Mouse (Mus musculus): ENCODE measurements around the gene Tmem88. TPM values are rescaled to one million over a fixed set of nuclear protein-coding genes. Genes with fewer than 3 reads are reported as not detected.

Tmem88 gene
- total and polyA plus RNA-seq, 3 experiments, result 10.8 to 86.3 (median 16.0) TPM

DNA sequence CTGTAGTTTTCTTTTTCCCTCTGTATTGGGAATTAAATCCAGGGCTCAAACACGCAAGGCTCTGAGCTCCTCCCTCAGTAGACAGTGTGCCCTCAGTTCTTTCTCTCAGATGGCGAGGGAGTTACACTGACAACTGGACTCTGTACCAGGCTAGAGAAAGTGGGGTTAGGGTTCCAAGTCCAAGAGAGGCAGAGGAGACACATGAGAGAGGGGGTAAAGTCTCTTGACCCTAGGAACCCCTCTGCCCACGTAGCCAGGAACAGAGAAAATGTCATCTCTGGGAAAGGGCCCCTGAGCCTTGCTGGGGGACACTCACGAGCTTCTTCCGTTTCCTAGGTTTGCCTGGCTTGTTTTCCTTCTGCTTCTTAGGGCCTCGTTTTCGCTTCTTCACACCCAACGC lies 33.7 kb downstream of the Tmem88 start:
- DNase-seq, result no peak

GRCm38 (mm10) chr11:69362479-69362878 lies 35.6 kb downstream of the Tmem88 start:
- DNase-seq, result no peak

DNA sequence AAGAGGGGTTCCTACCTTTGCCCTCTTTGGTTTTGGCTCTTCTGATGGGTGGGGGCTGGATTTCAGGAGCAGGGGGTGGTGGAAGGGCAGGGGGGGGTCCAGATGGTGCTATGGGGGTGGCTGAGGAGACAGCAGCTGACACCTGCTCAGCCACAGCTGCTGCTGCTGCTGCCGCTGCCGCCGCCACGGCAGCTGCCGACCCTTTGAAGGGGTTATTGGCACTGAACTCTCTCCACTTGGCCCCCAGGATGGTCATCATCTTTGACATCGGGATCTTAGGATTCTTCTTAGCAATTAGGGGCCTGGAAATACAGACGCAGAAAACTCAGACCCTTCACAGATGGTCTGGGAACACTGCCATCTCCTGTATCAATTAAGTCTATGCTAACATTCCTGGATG lies 36.0 kb downstream of the Tmem88 start:
- no peak for DNase-seq

GRCm38 (mm10) chr11:69357690-69358089 lies 40.3 kb downstream of the Tmem88 start:
- no peak for DNase-seq

DNA sequence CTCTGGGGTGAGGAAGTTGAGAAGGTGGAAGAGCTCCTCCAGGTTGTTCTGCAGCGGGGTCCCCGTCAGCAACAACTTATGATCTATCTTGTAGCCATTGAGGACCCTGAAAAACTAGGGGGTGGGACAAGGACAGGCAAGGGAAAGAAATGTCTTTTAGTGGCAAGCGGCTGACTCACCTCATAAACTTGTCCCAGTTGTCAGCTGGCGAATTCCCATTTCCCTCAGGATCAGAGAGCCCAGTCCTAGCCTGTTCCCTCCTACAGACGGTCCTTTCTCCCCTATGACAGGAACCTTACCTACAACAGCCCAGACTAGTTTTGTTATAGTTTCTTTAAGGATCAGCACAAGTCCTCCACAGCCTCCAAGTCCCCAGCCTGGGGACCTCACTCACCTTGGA lies 41.5 kb downstream of the Tmem88 start:
- no peak for DNase-seq

Other genes with a start within 250 kb of the Tmem88 start
- not detected for gene Alox12b, start 241.2 kb downstream of the Tmem88 start, total RNA-seq (2021)
- not detected in 2 replicates for gene Alox12b, start 241.2 kb downstream of the Tmem88 start, polyA plus RNA-seq (2012; rRNA removed)
- not detected for gene Alox8, start 200.4 kb downstream of the Tmem88 start, total RNA-seq (2021)
- not detected in 2 replicates for gene Alox8, start 200.4 kb downstream of the Tmem88 start, polyA plus RNA-seq (2012; rRNA removed)
- gene Gucy2e, start 161.2 kb downstream of the Tmem88 start, total RNA-seq (2021), result not detected
- not detected in 2 replicates for gene Gucy2e, start 161.2 kb downstream of the Tmem88 start, polyA plus RNA-seq (2012; rRNA removed)
- 1 to 10 TPM; 4.4 to 6.5 TPM for gene Cntrob, start 74.5 kb downstream of the Tmem88 start, total RNA-seq (2021)
- 5.9 and 6.2 TPM in 2 replicates for gene Cntrob, start 74.5 kb downstream of the Tmem88 start, polyA plus RNA-seq (2012; rRNA removed)
- gene Trappc1, start 74.3 kb downstream of the Tmem88 start, total RNA-seq (2021), result 10 to 100 TPM; 81.3 to 83.5 TPM
- gene Trappc1, start 74.3 kb downstream of the Tmem88 start, polyA plus RNA-seq (2012; rRNA removed), result 18.4 and 23.4 TPM in 2 replicates
- gene Kcnab3, start 72.0 kb downstream of the Tmem88 start, total RNA-seq (2021), result 10 to 100 TPM in 1 of 2 experiments, 1 to 10 TPM in 1; 6.0 to 10.5 TPM
- 9.0 and 12.6 TPM in 2 replicates for gene Kcnab3, start 72.0 kb downstream of the Tmem88 start, polyA plus RNA-seq (2012; rRNA removed)
- 1 to 10 TPM; 3.3 to 6.8 TPM for gene Rnf227, start 57.8 kb downstream of the Tmem88 start, total RNA-seq (2021)
- gene Rnf227, start 57.8 kb downstream of the Tmem88 start, polyA plus RNA-seq (2012; rRNA removed), result 0.88 and 1.1 TPM in 2 replicates
- 10 to 100 TPM; 71.0 to 92.8 TPM for gene Chd3, start 28.8 kb downstream of the Tmem88 start, total RNA-seq (2021)
- gene Chd3, start 28.8 kb downstream of the Tmem88 start, polyA plus RNA-seq (2012; rRNA removed), result 83.4 and 107 TPM in 2 replicates
- gene Naa38, start 2.7 kb downstream of the Tmem88 start, total RNA-seq (2021), result 100 to 1,000 TPM; 124 to 157 TPM
- 175 and 193 TPM in 2 replicates for gene Naa38, start 2.7 kb downstream of the Tmem88 start, polyA plus RNA-seq (2012; rRNA removed)
- gene Cyb5d1, start 2.6 kb downstream of the Tmem88 start, total RNA-seq (2021), result 10 to 100 TPM; 44.2 to 59.7 TPM
- gene Cyb5d1, start 2.6 kb downstream of the Tmem88 start, polyA plus RNA-seq (2012; rRNA removed), result 10.7 and 11.8 TPM in 2 replicates
- gene Kdm6b, start 15.4 kb upstream of the Tmem88 start, total RNA-seq (2021), result 10 to 100 TPM; 31.4 to 41.5 TPM
- gene Kdm6b, start 15.4 kb upstream of the Tmem88 start, polyA plus RNA-seq (2012; rRNA removed), result 17.4 and 18.7 TPM in 2 replicates
- gene Dnah2, start 150.9 kb upstream of the Tmem88 start, total RNA-seq (2021), result under 1 TPM; 0.32 to 0.66 TPM
- gene Dnah2, start 150.9 kb upstream of the Tmem88 start, polyA plus RNA-seq (2012; rRNA removed), result 0.19 and 0.28 TPM in 2 replicates
- under 1 TPM; 0.52 to 0.69 TPM for gene Efnb3, start 162.0 kb upstream of the Tmem88 start, total RNA-seq (2021)
- gene Efnb3, start 162.0 kb upstream of the Tmem88 start, polyA plus RNA-seq (2012; rRNA removed), result 0.77 and 1.3 TPM in 2 replicates
- gene Wrap53, start 182.0 kb upstream of the Tmem88 start, total RNA-seq (2021), result 10 to 100 TPM in 1 of 2 experiments, 1 to 10 TPM in 1; 8.4 to 12.0 TPM
- 14.8 and 16.1 TPM in 2 replicates for gene Wrap53, start 182.0 kb upstream of the Tmem88 start, polyA plus RNA-seq (2012; rRNA removed)
- gene Trp53, start 182.1 kb upstream of the Tmem88 start, total RNA-seq (2021), result 10 to 100 TPM; 59.6 to 67.5 TPM
- 78.9 and 85.0 TPM in 2 replicates for gene Trp53, start 182.1 kb upstream of the Tmem88 start, polyA plus RNA-seq (2012; rRNA removed)
- gene Atp1b2, start 207.7 kb upstream of the Tmem88 start, total RNA-seq (2021), result 10 to 100 TPM; 34.9 to 40.2 TPM
- gene Atp1b2, start 207.7 kb upstream of the Tmem88 start, polyA plus RNA-seq (2012; rRNA removed), result 28.3 and 31.5 TPM in 2 replicates
- gene Shbg, start 219.7 kb upstream of the Tmem88 start, total RNA-seq (2021), result not detected
- not detected in 2 replicates for gene Shbg, start 219.7 kb upstream of the Tmem88 start, polyA plus RNA-seq (2012; rRNA removed)
- gene Sat2, start 223.8 kb upstream of the Tmem88 start, total RNA-seq (2021), result 10 to 100 TPM in 1 of 2 experiments, 1 to 10 TPM in 1; 6.1 to 11.9 TPM
- 2.1 and 3.2 TPM in 2 replicates for gene Sat2, start 223.8 kb upstream of the Tmem88 start, polyA plus RNA-seq (2012; rRNA removed)
- gene Fxr2, start 234.8 kb upstream of the Tmem88 start, total RNA-seq (2021), result 100 to 1,000 TPM in 1 of 2 experiments, 10 to 100 TPM in 1; 69.6 to 105 TPM
- gene Fxr2, start 234.8 kb upstream of the Tmem88 start, polyA plus RNA-seq (2012; rRNA removed), result 69.8 and 81.6 TPM in 2 replicates